Mouse (Mus musculus) CH12.LX (cell line): ENCODE measurements at regions not wholly inside any gene's neighbourhood (a gene's known extent, or its start where the extent isn't known, plus 50 kb on each side); places are given as distances from the start of the nearest gene placed in this dataset.

Experiments used
- DNase-seq: peaks from one replicate; pipeline ENCODE4 v3.0.0-alpha.2; 2013; ENCODE audit errors: extremely low read depth
- H3K27ac ChIP-seq: 2 replicates; pipeline ENCODE4 v1.5.1; 2012; ENCODE audit warnings: low read depth, mild to moderate bottlenecking, control low read depth, moderate library complexity; ENCODE audit not compliant: insufficient read depth
- H3K27me3 ChIP-seq: replicated peaks from 2 replicates; pipeline ENCODE3; 2012; ENCODE audit warnings: inconsistent platforms
- H3K36me3 ChIP-seq, 2 experiments: replicated peaks in 1 of 2; 2 replicates each; pipeline versions ENCODE3 to v1.6.1; 2012; ENCODE audit warnings: inconsistent platforms in 1 of 2, low read length in 1 of 2, mild to moderate bottlenecking in 1 of 2, mixed read lengths in 1 of 2, moderate library complexity in 1 of 2; ENCODE audit not compliant: control insufficient read depth in 1 of 2, insufficient read depth in 1 of 2
- H3K4me1 ChIP-seq, 2 experiments: 2 replicates each; pipeline ENCODE4 v1.6.1; 2012; ENCODE audit warnings: inconsistent platforms in 1 of 2, moderate library complexity in 1 of 2; ENCODE audit not compliant: insufficient read depth in 2 of 2, control insufficient read depth in 1 of 2
- H3K4me2 ChIP-seq: 2 replicates; pipeline ENCODE4 v1.6.1; 2012; ENCODE audit warnings: low read depth, mild to moderate bottlenecking, control low read depth; ENCODE audit not compliant: poor library complexity, insufficient read depth, severe bottlenecking
- H3K4me3 ChIP-seq, 3 experiments: fragments of 150-350 bp in 1 of 3; sonication (generic) in 1 of 3; replicated peaks in 1 of 3; 2 replicates each; pipeline versions ENCODE3 to v1.5.1; 2011 to 2012; ENCODE audit warnings: low read depth in 2 of 3, low read length in 2 of 3, mild to moderate bottlenecking in 2 of 3, moderate library complexity in 2 of 3, control low read depth in 1 of 3, improper control_type of control experiment in 1 of 3, inconsistent platforms in 1 of 3, mixed read lengths in 1 of 3; ENCODE audit not compliant: poor library complexity in 1 of 3
- H3K79me2 ChIP-seq: replicated peaks from 2 replicates; pipeline ENCODE4 v1.6.1; 2012; ENCODE audit warnings: mild to moderate bottlenecking, moderate library complexity; ENCODE audit not compliant: control insufficient read depth, poor library complexity, insufficient read depth, severe bottlenecking; ENCODE audit errors: extremely low read depth
- H3K9ac ChIP-seq: 2 replicates; pipeline ENCODE4 v1.6.1; 2012; ENCODE audit warnings: low read depth, mild to moderate bottlenecking, control low read depth, moderate library complexity; ENCODE audit not compliant: insufficient read depth
- H3K9me3 ChIP-seq: replicated peaks from 2 replicates; pipeline ENCODE3; 2012; ENCODE audit warnings: low read length, inconsistent platforms, mixed read lengths
- BHLHE40 ChIP-seq: IDR thresholded peaks from 2 replicates; pipeline ENCODE4 v1.6.1; 2011; ENCODE audit warnings: mild to moderate bottlenecking, low read depth, low read length, improper control_type of control experiment
- CTCF ChIP-seq, 2 experiments: IDR thresholded peaks in 1 of 2; conservative IDR thresholded peaks in 1 of 2; 2 replicates each; pipeline ENCODE4 v1.5.1; 2011 to 2012; ENCODE audit warnings: low read depth in 2 of 2, low read length in 2 of 2, improper control_type of control experiment in 1 of 2, inconsistent platforms in 1 of 2, mild to moderate bottlenecking in 1 of 2, moderate library complexity in 1 of 2
- E2F4 ChIP-seq: IDR thresholded peaks from 2 replicates; pipeline ENCODE4 v1.6.1; 2011; ENCODE audit warnings: low read depth, low read length, improper control_type of control experiment; ENCODE audit not compliant: insufficient replicate concordance
- ELF1 ChIP-seq: IDR thresholded peaks from 2 replicates; pipeline ENCODE4 v1.6.1; 2014; ENCODE audit warnings: low read depth, mild to moderate bottlenecking, inconsistent platforms, low read length, improper control_type of control experiment
- EP300 ChIP-seq: IDR thresholded peaks from 2 replicates; pipeline ENCODE4 v1.6.1; 2011; ENCODE audit warnings: low read length, improper control_type of control experiment
- GABPA ChIP-seq: IDR thresholded peaks from 2 replicates; pipeline ENCODE4 v1.6.1; 2012; ENCODE audit warnings: low read depth, low read length, improper control_type of control experiment, inconsistent platforms; ENCODE audit not compliant: insufficient replicate concordance
- HCFC1 ChIP-seq: IDR thresholded peaks from 2 replicates; pipeline ENCODE4 v1.6.1; 2012; ENCODE audit warnings: low read depth, mild to moderate bottlenecking, inconsistent platforms, low read length, improper control_type of control experiment
- MXI1 ChIP-seq: IDR thresholded peaks from 2 replicates; pipeline ENCODE4 v1.6.1; 2011; ENCODE audit warnings: mild to moderate bottlenecking, low read depth, low read length, improper control_type of control experiment
- MYC ChIP-seq: IDR thresholded peaks from 2 replicates; pipeline ENCODE4 v1.6.1; 2011; ENCODE audit warnings: low read depth, mild to moderate bottlenecking, improper control_type of control experiment, low read length
- NELFE ChIP-seq: IDR thresholded peaks from 2 replicates; pipeline ENCODE4 v1.6.1; 2011; ENCODE audit warnings: low read depth, low read length, improper control_type of control experiment
- NRF1 ChIP-seq: IDR thresholded peaks from 2 replicates; pipeline ENCODE4 v1.6.1; 2014; ENCODE audit warnings: low read depth, mild to moderate bottlenecking, inconsistent platforms, low read length, improper control_type of control experiment, moderate library complexity
- SIN3A ChIP-seq: IDR thresholded peaks from 2 replicates; pipeline ENCODE4 v1.6.1; 2012; ENCODE audit warnings: low read length, improper control_type of control experiment, inconsistent platforms
- TCF12 ChIP-seq: IDR thresholded peaks from 2 replicates; pipeline ENCODE4 v1.6.1; 2014; ENCODE audit warnings: low read depth, mild to moderate bottlenecking, inconsistent platforms, low read length, improper control_type of control experiment
- ZC3H11A ChIP-seq: IDR thresholded peaks from 2 replicates; pipeline ENCODE4 v1.6.1; 2012; ENCODE audit warnings: low read depth, mild to moderate bottlenecking, inconsistent platforms, low read length, improper control_type of control experiment
- ZKSCAN1 ChIP-seq: IDR thresholded peaks from 2 replicates; pipeline ENCODE4 v1.6.1; 2012; ENCODE audit warnings: low read depth, inconsistent platforms, low read length, improper control_type of control experiment, borderline replicate concordance
- ZNF384 ChIP-seq: IDR thresholded peaks from 2 replicates; pipeline ENCODE4 v1.6.1; 2012; ENCODE audit warnings: low read depth, low read length, improper control_type of control experiment, inconsistent platforms
- dilution Hi-C: fragments of 300-500 bp; cut with MboI; formaldehyde crosslinking; loops from 2 replicates; pipeline ENCODE4 v1.14.3; 2020; ENCODE audit warnings: low sequenced_read_pairs; ENCODE audit not compliant: extremely low pct_unique_long_range_greater_than_20kb, extremely low pct_ligation_motif_present
- in situ Hi-C: fragments of 300-500 bp; cut with MboI; formaldehyde crosslinking; loops from 3 replicates; pipeline ENCODE4 v1.14.3; 2019; ENCODE audit warnings: low sequenced_read_pairs, low pct_ligation_motif_present, low pct_unique_long_range_greater_than_20kb, mixed read lengths

GRCm38 (mm10) chr11:22573166-22573565, 61.3 kb downstream of the Tmem17 start:
- in situ Hi-C loops, result no loop called here
- Histone ChIP-seq H3K79me2 (no peaks in the 10 kb centered on the region), H3K36me3 (no peaks in the 10 kb centered on the region), H3K27me3 (no peaks in the 10 kb centered on the region), H3K9me3 (peaks cover 2% of the 10 kb centered on the region), H3K9ac (no peak overlapping the region), H3K4me1 (no peaks in the 10 kb centered on the region), H3K4me2 (no peak overlapping the region), H3K4me3 (no peak overlapping the region), H3K27ac (no peak overlapping the region)
- dilution Hi-C loops, result no loop called here
- no peak for TF ChIP-seq ZKSCAN1
- no peak for TF ChIP-seq MXI1
- no peak for TF ChIP-seq ZC3H11A
- TF ChIP-seq CTCF (conservative IDR thresholded peaks at IDR 0.05 in 1 of 2, IDR thresholded peaks at IDR 0.05 in 1 of 2; ENCODE audit: low read depth in 2 of 2, low read length in 2 of 2), result no peak
- DNase-seq, result no peak

DNA sequence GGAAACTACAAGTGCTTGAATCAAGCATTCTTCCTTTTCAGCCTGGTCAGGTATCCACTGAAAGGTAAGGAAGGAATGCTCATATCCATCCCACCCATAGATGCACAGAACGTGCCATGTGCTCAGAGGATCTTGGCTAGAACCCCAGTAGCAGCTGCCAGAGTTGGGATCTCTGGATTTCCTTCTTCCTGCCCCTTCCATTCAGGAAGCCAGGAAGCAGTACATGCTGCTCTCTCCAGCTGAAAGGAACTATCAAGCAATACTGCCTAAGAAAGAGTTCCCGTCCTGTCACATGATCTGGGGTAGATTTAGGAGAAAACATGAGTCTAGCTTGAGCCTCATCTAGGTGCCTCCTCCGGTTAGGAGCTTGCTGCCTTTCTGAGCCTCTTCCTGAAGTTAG, 61.9 kb downstream of the Tmem17 start:
- Histone ChIP-seq H3K9me3 (peaks cover 2% of the 10 kb centered on the region), H3K27ac (no peak overlapping the region), H3K36me3 (no peaks in the 10 kb centered on the region), H3K27me3 (no peaks in the 10 kb centered on the region), H3K4me2 (no peak overlapping the region), H3K4me1 (no peaks in the 10 kb centered on the region), H3K79me2 (no peaks in the 10 kb centered on the region), H3K9ac (no peak overlapping the region), H3K4me3 (no peak overlapping the region)
- no peak for DNase-seq
- dilution Hi-C loops, result no loop called here
- TF ChIP-seq HCFC1, result no peak
- in situ Hi-C loops, result no loop called here

DNA sequence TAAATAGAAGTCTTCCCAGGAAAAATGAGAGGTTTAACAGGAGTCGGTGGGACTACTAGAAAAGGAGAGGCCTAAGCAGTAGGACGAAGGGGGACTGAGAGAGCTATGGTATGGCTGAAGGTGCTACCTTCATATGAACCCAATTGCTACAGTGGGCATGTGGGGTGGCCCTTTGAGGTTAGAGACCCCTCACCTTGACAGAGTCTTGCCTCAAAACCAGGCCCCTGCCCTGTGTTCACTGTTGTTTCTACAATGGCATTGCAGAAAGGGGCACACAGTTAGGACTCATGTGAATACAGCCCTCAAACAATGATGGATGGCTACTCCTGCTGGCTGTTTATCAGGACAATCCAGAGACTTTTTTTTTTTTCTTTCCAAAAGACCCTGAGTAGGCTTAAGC, 62.6 kb downstream of the Tmem17 start:
- TF ChIP-seq NELFE (no peak), BHLHE40 (no peak), ZNF384 (no peak), EP300 (no peak), TCF12 (no peak), NRF1 (no peak), HCFC1 (no peak), GABPA (no peak), ELF1 (no peak), SIN3A (no peak), E2F4 (no peak), MYC (no peak)
- H3K79me2 ChIP-seq, result no peaks in the 10 kb centered on the region
- H3K27me3 ChIP-seq, result no peaks in the 10 kb centered on the region
- in situ Hi-C loops, result no loop called here
- DNase-seq, result no peak
- H3K9me3 ChIP-seq, result peaks cover 2% of the 10 kb centered on the region
- H3K9ac ChIP-seq, result no peak overlapping the region
- no peak overlapping the region for H3K4me2 ChIP-seq
- no peaks in the 10 kb centered on the region for H3K4me1 ChIP-seq
- dilution Hi-C loops, result no loop called here
- H3K36me3 ChIP-seq, result no peaks in the 10 kb centered on the region
- H3K4me3 ChIP-seq, result no peak overlapping the region
- H3K27ac ChIP-seq, result no peak overlapping the region
